Mouse (Mus musculus) liver, postnatal 0 days (tissue): ENCODE data around the gene Myo5a.

Experiments used
- CTCF ChIP-seq: sonication (generic); IDR thresholded peaks from 2 replicates; pipeline ENCODE4 v1.5.1; 2016; ENCODE audit warnings: antibody characterized with exemption, low read depth
- EP300 ChIP-seq: IDR thresholded peaks from 2 replicates; pipeline ENCODE4 v1.6.1; 2016; ENCODE audit warnings: antibody characterized with exemption, low read depth, mild to moderate bottlenecking

DNA sequence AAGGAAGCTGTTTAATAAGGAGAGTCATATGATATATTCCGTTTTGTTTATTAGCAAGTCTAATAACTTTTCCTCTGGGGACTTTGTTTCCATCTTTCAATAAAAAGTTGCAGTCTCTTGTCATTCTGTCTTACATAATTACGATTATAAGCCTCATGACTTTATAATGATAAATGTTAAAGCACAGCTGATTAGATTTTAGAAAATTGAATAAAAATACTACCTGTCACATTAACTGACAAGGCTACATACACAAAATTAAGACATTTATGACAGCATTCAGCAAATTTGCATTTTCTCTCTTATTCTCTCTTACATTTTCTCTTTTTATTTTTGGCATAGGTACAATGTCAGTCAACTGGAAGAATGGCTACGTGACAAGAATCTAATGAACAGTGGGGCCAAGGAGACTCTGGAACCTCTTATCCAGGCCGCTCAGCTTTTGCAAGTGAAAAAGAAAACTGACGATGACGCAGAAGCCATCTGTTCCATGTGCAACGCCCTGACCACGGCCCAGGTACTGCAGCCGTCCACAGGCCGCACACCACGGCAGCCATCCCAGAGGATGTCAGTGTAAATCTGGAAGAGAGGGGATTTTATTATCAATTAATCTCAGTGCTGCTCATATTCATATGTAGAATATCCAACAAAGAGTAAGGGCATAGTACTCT, 144.1 kb downstream of the Myo5a start:
- TF ChIP-seq CTCF (no peak), EP300 (no peak)
